Mouse (Mus musculus) cerebellum, postnatal 25 days (tissue): ENCODE data around the gene Pde4dip.

Experiments
- DNase-seq, 2 experiments: peaks; one replicate each; pipeline ENCODE4 v3.0.0; 2021; ENCODE audit warnings: mixed read lengths in 2 of 2

Gene Pde4dip

DNA sequence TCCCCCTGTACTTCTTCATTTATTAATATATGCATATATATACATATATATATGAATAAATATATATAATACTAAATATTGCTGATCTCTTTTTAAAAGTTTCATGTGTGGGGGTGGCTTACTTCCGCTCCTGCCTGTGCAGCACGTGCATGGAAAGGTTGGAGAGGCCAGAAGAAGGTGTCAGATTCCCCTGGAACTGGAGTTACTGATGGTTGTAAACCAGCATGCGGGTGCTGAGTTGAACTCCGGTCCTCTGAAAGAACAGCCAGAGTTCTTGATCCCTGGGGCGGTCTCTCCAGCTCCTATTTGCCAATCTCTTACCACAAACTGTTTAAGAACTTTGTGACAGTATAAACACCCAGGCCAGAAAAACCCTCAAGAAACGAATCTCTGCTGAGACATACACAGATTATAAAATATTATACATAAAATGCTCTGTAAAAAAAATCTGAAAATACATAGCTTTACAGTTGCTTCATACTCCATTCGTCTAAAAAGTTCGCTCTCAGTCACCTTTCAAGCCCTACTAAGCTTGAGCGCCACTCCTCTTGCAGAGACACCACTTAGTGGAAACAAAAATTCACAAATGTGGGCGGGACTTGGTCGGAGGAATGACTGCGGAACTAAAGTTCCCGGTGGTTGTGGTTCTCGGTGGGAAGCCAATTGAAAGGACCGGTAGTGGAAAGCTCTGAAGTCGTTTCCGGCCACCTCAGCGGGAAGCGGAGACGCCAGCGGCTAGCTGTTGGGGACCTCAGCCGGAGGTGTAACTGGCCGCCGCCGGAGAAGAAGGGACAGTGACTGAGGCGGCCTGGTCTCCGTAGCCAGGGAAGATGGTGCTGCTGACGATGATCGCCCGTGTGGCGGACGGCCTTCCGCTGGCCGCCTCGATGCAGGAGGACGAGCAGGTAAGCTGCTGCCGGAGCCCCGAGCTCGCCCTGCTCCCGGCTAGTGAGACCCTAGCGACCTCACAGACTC lies 12.3 kb upstream of the Pde4dip start, which contains the start of gene Sec22b:
Sec22b (plus strand) TSS at position 675 of the 975 bp plus-strand sequence.
- DNase-seq: peak; percentile 91 to 92

DNA sequence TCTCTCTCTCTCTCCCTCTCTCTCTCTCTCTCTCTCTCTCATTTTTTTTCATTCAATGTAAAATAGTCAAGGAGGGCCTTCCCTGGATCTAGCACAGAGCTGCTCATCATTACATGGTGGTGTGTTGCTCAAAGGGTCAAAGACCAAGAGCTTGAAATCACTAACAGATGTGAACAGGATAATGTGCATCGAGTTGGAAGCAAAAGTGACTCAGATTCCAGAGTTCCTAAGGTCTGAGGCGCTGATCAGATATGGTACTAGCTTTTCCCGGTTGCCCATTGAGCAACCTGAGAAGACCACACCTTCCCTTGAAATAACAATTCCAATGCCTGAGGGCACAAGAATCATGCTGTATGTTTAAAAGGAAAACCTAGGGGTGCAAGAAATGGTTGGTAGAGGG lies 9.9 kb upstream of the Pde4dip start:
- DNase-seq: no peak

- DNase-seq: peak; percentile 25 to 64
These were observed 6.2 kb upstream of the Pde4dip start for GRCm38 (mm10) chr3:97894695-97895094.

GRCm38 (mm10) chr3:97890205-97890604 lies 1.7 kb upstream of the Pde4dip start:
- no peak for DNase-seq

- DNase-seq: peak in 1 of 2 experiments; percentile 61
These were observed 731 bp downstream of the Pde4dip start for GRCm38 (mm10) chr3:97887785-97888167.

DNA sequence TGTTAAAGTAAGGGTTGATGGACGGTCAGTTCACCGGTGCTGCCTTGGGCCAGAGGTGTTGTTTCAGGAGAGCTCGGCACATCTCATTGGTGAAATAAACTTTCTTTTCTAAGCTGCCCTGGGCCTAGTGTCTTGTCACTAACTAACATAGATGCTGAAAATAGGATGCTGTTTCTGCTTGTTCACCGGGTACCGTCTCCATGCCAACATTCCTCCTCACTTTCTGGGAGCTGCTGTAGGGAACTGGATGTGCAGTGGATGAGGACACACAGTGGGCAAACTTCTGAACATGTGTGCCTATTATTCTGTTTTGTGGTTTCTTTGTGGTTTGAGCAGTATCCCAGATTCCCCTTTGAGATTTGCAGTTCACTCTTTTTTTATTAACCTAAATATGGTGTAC lies 6.9 kb downstream of the Pde4dip start:
- DNase-seq: no peak

GRCm38 (mm10) chr3:97879222-97879621 lies 9.3 kb downstream of the Pde4dip start:
- DNase-seq: peak; percentile 63 to 77

DNA sequence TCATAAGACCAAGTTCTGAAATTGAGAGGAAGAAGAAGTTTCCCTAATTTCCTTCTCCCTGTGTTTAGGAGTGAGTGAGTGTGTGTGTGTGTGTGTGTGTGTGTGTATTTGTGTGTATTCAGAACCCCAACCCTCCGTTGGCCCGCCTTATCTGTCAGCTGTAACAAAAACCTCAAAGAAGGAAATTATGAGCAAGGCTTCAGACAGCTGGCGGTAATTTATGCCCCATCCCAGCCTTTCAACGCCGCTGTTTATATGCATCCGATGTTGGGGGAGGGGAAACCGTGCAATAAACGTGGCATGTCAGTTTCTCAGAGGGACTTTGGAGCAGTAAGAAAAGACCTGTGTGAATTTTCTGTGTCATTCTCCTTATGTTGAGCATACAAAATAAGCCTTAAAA lies 12.2 kb downstream of the Pde4dip start:
- DNase-seq: no peak

DNA sequence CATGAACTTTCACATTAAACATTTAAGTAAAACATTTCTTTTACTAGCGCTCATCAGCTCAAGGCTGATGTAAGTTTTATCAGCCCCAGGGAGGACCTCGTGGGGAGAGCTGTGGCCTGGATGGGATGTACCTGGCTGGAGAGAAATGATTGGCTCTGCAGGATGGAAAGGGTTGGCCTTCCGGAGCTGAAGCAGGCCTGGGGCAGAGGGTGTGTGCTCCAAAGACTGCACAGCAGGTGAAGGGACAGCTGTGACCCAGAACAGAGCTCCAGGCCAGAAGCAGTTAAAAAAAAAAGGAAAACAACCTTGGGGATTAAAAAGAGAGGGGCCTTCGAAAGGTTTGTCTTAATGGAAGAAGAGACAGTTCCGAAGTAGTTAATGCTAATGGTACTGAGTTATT lies 13.7 kb downstream of the Pde4dip start:
- DNase-seq: no peak

DNA sequence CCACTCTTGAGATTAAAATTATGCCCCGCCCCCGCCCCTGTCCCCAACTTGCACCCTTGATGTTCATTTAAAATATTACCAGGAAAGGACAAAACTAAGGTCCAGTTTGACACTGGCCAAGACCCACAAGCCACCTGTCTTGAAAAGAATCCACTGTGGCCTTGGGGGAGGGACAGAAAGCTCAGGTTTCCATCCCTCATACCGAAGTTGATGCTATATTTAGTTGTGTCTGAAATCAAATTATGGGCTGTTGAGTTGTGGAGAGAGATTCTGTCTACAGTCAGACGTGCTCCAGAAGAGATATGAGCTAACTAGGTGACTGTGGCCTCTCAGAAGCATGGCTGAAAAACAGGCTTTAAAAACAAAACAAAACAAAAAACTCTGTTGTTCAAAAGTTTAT lies 18.8 kb downstream of the Pde4dip start:
- DNase-seq: no peak

GRCm38 (mm10) chr3:97868733-97869132 lies 19.8 kb downstream of the Pde4dip start:
- DNase-seq: no peak

GRCm38 (mm10) chr3:97868024-97868689 lies 20.4 kb downstream of the Pde4dip start:
- DNase-seq: peak; percentile 77 to 83

- DNase-seq: peak in 1 of 2 experiments; percentile 28
These were observed 21.1 kb downstream of the Pde4dip start for GRCm38 (mm10) chr3:97867221-97868023.

GRCm38 (mm10) chr3:97866696-97867095 lies 21.8 kb downstream of the Pde4dip start:
- no peak for DNase-seq

DNA sequence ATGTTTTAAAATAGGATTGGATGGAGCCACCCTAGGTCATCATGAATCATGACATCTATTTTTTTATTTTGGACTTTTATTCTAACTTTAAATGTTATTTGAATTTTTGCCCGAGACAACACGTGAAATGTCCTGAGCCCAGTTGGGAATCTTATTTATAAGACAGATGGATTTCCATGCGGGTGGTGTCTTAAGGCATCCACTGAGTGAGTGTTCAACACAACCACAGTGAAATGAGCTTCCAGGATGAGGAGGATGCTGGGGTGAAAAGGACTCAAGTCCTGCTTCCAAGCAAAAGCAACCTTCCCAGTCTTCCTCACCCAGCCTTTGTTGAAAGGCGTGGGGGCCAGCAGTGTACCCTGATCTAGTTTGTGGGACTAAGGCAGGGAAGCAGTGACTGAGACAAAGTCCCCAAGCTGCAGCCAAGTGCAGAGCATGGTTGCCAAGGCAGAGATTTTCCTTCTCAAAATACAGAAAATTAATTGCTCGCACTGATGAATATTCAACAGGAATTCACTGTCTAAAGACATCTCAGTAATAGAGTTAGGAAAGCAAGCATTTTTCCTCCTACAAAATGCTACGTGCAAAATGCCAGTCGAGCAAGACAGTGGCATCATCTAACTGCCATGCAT lies 27.6 kb downstream of the Pde4dip start:
- DNase-seq: peak; percentile 25 to 38

- no peak for DNase-seq
These were observed 29.1 kb downstream of the Pde4dip start for GRCm38 (mm10) chr3:97859400-97859799.

GRCm38 (mm10) chr3:97854575-97855384 lies 33.7 kb downstream of the Pde4dip start:
- DNase-seq: peak; percentile 76 to 79

GRCm38 (mm10) chr3:97851803-97852202 lies 36.7 kb downstream of the Pde4dip start:
- DNase-seq: no peak

GRCm38 (mm10) chr3:97847626-97848025 lies 40.9 kb downstream of the Pde4dip start:
- no peak for DNase-seq

DNA sequence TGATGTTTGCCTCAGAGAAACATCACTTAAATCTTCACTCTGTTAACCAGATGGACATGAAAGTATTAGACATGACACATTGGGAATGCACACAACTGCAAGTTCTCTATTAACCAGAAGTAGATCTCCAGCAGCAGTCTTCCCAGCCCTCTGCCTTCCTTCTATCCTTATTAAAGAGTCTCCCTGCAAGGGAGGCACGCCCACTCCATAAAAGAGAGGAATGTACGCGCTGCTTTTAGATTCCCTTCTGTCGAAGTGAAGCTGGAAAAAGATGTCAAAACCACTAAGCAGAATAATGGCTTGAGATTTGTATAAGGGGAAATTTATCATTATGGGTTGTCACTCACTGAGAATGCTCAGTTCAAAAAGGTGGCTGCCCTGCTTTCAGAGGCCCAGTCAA lies 42.1 kb downstream of the Pde4dip start:
- DNase-seq: no peak

DNA sequence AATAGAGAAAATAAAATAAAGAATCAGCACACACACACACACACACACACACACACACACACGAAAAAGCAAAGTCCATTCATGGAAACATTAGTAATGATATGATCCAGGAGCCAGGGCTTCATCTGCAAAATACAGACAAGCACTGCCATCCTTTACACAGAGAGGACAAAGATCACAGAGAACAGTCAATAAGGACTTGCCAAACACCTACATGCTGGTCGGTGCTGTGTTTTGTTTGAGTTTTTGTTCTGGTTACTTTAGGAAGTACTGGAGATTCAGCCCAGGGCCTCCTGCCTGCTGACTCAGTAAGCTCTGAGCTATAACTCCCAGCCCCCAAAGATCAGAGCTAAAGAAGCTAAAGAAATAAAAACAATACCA lies 43.7 kb downstream of the Pde4dip start:
- no peak for DNase-seq
